Mouse (Mus musculus): ENCODE data around the gene Pm20d1.

- TF ChIP-seq EP300 (IDR thresholded peaks at IDR 0.05; ENCODE audit: low read depth) (no peak), CTCF (IDR thresholded peaks at IDR 0.05; ENCODE audit: low read depth) (no peak)
Observed at GRCm38 (mm10) chr1:131760428-131760820, 36.8 kb upstream of the Pm20d1 start.

Measured in liver, postnatal 0 days (tissue).